Mouse (Mus musculus) neural tube, postnatal 0 days (tissue): ENCODE measurements around the gene Gabpb1. TPM values are rescaled to one million over a fixed set of nuclear protein-coding genes. Genes with fewer than 3 reads are reported as not detected.

Experiments
- polyA plus RNA-seq: library from polyadenylated mRNA; unstranded; fragments of >200 nt; fragmentation: Nextera tagmentation; extraction: Ambion mirVana; gene quantifications from 2 replicates; pipeline ENCODE4 v1.2.1, GENCODE M21; 2015

Gene Gabpb1
- polyA plus RNA-seq: 19.9 and 20.7 TPM in 2 replicates

DNA sequence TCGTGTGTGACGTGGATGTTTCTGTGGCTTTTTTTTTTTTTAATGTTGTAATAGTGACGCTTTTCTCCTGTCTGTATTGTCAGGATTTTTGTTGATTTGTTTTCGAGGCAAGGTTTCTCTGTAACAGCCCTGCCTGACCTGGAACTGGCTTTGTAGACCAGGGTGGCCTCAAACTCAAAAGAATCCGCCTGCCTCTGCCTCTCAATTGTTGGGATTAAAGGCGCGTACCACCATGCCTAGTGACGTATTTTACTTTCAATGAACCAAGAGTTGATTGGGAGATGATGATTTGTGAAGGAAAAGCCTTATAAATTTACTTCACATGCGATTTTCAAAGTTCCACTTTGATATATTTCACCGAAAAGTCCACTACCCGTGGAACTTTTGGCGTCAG, at the start of gene Gabpb1:
Gene Gabpb1, minus strand, starts transcription at position 216 of the 394 bp plus-strand sequence.

GRCm38 (mm10) chr2:126706759-126707437, 30.8 kb upstream of the Gabpb1 start, which contains the start of gene Usp8:
TSS of gene Usp8 (plus strand) at chr2:126707328.

DNA sequence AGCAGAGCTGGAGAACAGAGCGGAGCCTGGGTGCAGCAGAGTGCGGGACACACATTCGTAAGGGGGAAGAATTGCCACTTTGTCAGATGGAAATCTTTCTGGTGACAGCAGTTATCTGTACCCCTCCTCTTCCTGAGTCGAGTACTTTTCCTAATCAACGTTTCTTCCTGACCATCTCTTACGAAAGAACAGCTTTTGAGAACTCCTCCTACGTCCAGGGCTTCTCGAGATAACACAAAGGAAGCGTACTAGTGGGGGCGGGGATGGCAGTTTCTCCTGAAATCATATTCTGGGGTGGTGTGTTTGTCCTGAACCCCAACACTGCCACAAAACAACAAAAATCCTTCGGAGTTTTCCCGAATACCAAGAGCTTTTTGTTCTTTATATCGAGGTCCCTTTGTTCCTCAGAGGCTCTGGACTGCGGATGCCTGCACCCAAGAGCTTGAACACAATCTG, 56.9 kb downstream of the Gabpb1 start, which contains the start of gene Hdc:
Gene Hdc, minus strand, starts transcription at position 51 of the 456 bp plus-strand sequence.

Other genes with a start within 250 kb of the Gabpb1 start
- 0.04 TPM in 1 of 2 replicates, not detected in the other for gene Atp8b4, start 175.7 kb downstream of the Gabpb1 start, polyA plus RNA-seq
- gene Slc27a2, start 123.9 kb downstream of the Gabpb1 start, polyA plus RNA-seq: 11.6 and 12.1 TPM in 2 replicates
- 0.74 and 0.99 TPM in 2 replicates for gene Hdc, start 57.0 kb downstream of the Gabpb1 start, polyA plus RNA-seq
- gene Usp8, start 31.0 kb upstream of the Gabpb1 start, polyA plus RNA-seq: 24.4 and 25.6 TPM in 2 replicates
- gene Usp50, start 107.1 kb upstream of the Gabpb1 start, polyA plus RNA-seq: 1.7 and 2.2 TPM in 2 replicates
- gene Trpm7, start 199.9 kb upstream of the Gabpb1 start, polyA plus RNA-seq: 29.1 and 30.6 TPM in 2 replicates